Mouse (Mus musculus) C2C12 (cell line): ENCODE results near the gene Psmd4.

Source experiments
- CEBPB ChIP-seq: IDR thresholded peaks from one replicate; pipeline ENCODE4 v1.6.1; 2011; ENCODE audit warnings: low read depth, mild to moderate bottlenecking, control low read depth, moderate library complexity
- CTCF ChIP-seq: IDR thresholded peaks from one replicate; pipeline ENCODE4 v1.5.1; 2011; ENCODE audit not compliant: control insufficient read depth, insufficient read depth, insufficient read length
- FOSL1 ChIP-seq: IDR thresholded peaks from one replicate; pipeline ENCODE4 v1.8.0; 2011; ENCODE audit warnings: mild to moderate bottlenecking, low read length; ENCODE audit not compliant: poor library complexity, insufficient read depth, severe bottlenecking
- MAX ChIP-seq: IDR thresholded peaks from one replicate; pipeline ENCODE4 v1.6.1; 2011; ENCODE audit warnings: mild to moderate bottlenecking, control low read depth
- MYOG ChIP-seq: IDR thresholded peaks from one replicate; pipeline ENCODE4 v1.6.1; 2011; ENCODE audit not compliant: control insufficient read depth, insufficient read length; ENCODE audit errors: extremely low read depth
- USF1 ChIP-seq: IDR thresholded peaks from one replicate; pipeline ENCODE4 v1.6.1; 2011; ENCODE audit warnings: low read depth, mild to moderate bottlenecking, control low read depth, moderate library complexity

DNA sequence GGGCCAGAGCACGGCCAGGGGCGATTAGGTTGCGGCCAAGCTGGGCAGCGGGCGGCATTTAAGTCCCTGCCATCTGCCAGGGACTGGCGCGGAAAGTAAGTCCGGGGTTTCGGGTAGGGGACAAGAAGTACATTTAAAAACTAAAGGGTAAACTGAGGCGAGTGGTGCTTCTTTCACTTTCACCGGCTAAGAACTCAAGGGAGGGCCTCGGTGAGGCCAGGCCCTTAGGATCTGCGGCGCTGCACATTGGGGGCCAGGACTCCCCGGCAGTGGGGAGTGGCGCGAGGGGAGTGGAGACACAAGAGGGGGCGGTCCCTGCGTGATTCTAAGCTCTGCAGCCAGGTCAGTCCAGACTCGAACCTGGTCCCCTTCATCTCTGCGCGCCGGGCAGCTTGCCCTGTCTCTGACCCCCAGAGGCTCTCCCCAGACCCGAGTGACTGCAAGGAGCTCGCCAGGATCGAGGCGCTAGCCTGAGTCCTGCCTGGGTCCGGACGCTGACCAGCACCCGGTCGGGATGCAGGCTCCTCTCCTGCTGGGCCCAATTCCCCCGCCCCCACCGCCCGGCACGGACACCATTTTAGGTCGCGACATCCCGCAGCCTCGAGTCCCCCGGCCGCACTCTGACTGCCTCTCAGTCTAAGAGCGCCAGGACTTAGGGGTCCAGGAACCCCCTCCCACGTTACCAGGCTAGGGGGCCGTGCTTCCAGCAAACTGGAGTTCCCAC is 27.8 kb downstream of the Psmd4 start:
- TF ChIP-seq MYOG, result no peak
- TF ChIP-seq CTCF, result no peak
- no peak for TF ChIP-seq FOSL1
- no peak for TF ChIP-seq MAX
- no peak for TF ChIP-seq USF1
- TF ChIP-seq CEBPB, result no peak
